Mouse (Mus musculus) gastrocnemius, postnatal 14 days (tissue): ENCODE data around the gene Zcchc24. TPM values are rescaled to one million over a fixed set of nuclear protein-coding genes. Genes with fewer than 3 reads are reported as not detected.
A peak's percentile ranks its signal among the peaks of the same experiment; 100 is the strongest.

Source experiments
- DNase-seq: peaks from one replicate; pipeline ENCODE4 v3.0.0; 2021; ENCODE audit warnings: mixed read lengths
- intact Hi-C: fragments of 180-260 bp; cut with DNase I; formaldehyde crosslinking; loops from one replicate; pipeline ENCODE4 v1.15.1; 2025; ENCODE audit warnings: low total_unique reads
- total RNA-seq, 2 experiments: library from RNA; stranded (reverse); gene quantifications; 2 replicates each; pipeline ENCODE4 v1.2.3; 2021

The Zcchc24 gene
- total RNA-seq, 2 experiments from 2014 or later, result 45.2 to 45.5 TPM

DNA sequence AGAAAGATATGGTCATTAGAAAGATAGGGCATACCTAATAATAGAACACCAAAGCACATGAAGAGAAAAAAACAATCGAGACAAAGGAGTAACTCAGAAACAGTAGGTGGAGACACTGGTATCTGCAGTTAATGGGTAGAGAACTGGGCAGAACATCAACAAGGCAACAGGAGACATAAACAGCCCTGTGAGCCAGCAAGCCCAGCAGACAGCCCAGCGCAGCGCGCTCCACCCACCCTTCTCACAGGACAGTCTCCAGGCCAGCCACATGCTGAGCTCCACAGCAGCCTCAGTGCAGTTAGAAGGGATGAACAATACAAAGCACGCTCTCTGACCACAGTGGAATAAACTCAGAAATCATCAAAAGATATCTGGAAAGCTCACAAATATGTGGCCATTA lies 15.8 kb downstream of the Zcchc24 start:
- DNase-seq, result peak; percentile 78
- intact Hi-C loops, result no loop called here

GRCm38 (mm10) chr14:25751067-25751466 lies 17.8 kb downstream of the Zcchc24 start:
- intact Hi-C loops, result no loop called here
- no peak for DNase-seq

- peak; percentile 46 for DNase-seq
- intact Hi-C loops, result no loop called here
Observed at GRCm38 (mm10) chr14:25750448-25751015, 18.3 kb downstream of the Zcchc24 start.

DNA sequence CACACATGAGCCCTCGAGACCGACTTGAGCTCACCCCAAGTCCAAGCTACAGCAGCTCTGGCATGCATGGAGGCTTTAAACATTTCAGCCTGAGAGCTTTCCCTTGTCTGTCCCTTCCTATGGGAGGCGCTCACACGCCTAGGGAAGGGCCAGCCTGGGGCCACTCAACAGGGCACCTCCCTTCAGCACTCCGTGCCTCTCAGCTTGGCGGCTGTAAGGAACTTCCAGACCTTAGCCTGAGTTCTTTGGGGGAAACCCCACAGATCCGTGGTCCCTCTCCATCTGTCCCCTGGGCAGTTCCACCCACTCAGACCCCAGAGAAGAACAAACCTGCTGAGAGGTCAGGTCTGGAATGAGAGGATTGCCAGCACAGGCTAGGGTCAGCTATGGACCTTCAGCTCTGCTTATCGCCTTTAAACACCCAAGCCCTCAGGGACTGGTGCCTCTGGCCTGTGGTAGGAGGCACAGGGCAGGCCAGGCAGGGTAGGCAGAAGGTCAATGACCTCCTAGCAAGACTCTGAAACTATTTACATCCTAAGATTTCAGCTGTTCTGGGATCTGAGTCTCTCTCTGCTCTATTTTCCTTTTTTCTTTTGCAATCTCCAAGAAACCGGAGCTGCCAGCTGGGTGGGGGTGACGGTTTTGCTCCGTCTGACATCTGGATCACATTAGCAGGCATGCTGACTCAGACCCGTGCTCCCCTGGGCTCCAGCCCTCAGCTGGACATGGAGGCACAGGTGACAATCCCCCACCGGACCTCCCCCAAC lies 19.5 kb downstream of the Zcchc24 start:
- peak; percentile 78 for DNase-seq
- intact Hi-C loops, result no loop called here

DNA sequence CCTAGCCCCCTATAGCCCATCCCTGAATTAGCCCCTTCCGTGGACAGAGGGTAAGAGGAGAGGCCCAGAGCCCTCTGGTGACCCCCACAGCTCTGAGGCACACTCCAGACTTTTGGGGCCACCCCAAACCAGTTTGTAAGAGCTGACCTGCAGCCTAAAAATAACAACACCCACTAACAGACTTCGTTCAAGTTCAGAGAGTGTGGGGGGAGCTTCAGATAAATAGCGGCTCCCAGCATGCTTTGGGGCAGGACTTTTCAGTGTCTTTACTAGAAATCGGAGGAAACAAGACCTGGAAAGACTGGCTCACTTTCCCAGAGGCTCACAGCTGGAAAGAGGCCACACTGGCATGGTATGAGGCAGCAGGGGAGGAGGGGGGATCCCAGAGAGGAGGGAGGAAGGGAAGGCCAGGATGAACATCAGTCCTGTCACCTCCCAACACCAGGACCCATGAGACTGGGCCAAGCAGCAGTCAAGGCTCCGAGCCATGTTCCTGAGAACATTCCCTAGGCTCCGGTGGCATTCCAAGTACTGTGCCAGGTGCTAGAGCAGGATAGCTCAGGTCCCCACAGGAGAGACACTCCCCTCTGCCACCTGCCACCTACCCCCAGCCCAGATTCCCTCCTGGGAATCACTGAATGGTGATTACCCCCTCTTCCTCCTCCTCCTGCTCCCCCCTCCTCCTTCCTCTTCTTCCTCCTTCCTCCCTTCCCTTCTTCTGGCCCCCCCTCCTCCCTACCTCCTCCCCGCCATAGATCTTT lies 20.7 kb downstream of the Zcchc24 start:
- no peak for DNase-seq
- intact Hi-C loops, result no loop called here

GRCm38 (mm10) chr14:25746971-25747945 lies 21.6 kb downstream of the Zcchc24 start:
- DNase-seq, result peak; percentile 63
- intact Hi-C loops, result no loop called here

DNA sequence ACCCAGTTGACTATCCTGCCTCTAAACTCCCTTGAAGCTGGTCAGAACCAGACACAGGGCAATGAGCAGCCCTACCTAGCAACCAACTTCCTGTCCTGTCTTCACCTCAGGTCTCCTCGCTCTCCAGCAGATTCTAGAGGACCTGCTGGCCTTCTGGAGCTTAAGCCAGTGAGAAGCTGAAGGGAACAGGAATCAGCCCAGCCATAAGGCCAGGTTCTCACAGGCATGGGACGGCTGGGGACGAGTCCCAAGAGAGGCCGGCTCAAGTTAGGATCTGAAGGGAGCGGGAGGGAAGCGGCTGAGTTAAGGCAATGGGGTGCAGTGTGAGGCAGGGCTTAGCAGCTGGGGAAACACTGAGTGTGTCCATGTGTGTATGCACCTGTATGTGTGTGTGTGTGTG lies 22.5 kb downstream of the Zcchc24 start:
- no peak for DNase-seq
- intact Hi-C loops, result no loop called here

GRCm38 (mm10) chr14:25745365-25746184 lies 23.3 kb downstream of the Zcchc24 start:
- DNase-seq, result no peak
- intact Hi-C loops, result no loop called here

DNA sequence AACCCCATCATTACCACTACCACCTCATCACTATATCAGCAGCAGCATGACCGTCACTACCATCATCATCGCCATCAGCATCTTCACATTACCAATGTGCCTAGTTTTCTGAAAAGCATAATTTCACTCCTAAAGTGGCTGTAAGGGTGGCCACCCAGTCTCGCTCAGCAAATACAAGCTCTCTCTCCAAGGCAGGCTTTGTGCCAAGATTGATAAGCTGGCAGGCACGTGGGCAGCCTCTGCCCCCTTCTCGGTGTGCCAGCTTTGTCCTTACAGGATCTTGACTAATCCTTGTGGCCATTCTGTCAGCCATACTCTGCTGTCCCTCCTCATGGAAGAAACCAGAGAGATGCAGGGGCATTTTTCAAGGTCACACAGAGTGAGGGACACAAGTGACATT lies 25.9 kb downstream of the Zcchc24 start:
- intact Hi-C loops, result no loop called here
- no peak for DNase-seq

DNA sequence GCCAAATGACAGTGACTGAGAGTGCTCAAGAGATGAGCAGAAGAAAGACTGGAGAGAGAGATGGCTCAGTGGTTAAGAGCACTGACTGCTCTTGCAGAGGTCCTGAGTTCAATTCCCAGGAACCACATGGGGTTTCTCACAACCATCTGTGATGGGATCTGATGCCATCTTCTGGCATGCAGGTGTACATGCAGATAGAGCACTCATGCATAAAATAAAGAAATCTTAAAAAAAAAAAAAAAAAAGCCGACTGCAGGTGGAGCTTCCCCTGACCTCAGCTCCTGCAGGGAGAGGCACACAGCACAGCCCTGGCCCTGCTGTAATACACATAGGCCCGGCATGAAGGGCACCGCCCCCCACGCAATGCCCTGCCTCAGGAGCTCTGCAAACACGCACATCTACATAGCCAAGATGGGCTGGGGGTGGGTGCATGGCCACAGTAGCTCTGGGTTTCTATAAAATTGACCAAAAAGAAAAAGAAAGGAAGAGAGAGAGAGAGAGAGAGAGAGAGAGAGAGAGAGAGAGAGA lies 26.9 kb downstream of the Zcchc24 start:
- intact Hi-C loops, result no loop called here

DNA sequence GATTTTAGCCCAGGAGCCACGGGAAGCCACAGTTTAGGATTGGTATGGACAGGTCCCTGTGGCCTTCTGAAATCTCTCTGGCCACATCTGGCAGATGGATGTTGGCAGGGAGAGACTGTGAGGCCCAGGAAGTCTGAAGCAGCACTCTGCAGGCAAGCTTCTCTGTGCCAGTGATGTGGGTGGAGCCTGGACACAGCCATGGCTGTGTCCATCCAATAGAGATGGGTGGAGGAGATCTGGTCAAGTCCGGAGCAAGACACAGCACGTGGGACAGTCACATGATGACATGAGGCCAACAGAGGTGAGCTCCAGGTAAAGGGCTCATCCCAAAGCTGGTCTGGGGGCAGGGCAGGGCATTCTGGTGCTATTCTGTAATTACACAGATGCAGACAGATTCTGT lies 27.6 kb downstream of the Zcchc24 start:
- no peak for DNase-seq
- intact Hi-C loops, result no loop called here

More for the DNA sequence above, 26.9 kb downstream of the Zcchc24 start:
- DNase-seq, result no peak

DNA sequence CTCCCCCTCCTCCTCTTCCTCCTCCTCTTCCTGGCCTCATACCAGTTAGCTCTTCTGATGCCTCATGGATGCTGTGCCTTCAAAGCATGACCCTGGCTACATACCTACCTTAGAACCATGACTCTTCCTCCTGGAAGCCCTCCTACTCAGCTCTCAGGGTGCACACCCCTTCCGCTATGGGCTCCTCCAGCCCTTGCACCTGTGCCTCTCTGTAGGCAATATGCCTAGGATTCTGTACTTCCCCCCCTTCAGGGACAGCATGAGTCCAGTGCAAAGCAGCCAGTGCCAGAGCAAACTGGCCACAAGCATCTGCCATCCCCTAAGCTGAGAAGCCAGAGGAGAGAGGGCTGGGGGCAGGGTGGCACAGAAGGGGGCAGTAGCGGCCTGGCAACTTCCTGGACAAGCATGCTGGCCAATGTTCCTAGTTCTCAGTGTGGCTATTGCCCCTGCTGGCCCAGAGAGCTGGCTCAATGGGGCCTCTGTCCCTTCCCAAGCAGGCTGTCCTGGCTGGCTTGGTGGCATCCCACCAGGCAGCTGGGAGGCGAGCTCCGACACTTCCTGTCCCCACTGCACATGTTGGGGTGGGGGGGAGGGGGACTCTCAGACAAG lies 28.8 kb downstream of the Zcchc24 start:
- peak; percentile 65 for DNase-seq

GRCm38 (mm10) chr14:25738591-25739001 lies 30.2 kb downstream of the Zcchc24 start:
- peak; percentile 71 for DNase-seq
- intact Hi-C loops, result no loop called here

More for the DNA sequence above, 28.8 kb downstream of the Zcchc24 start:
- intact Hi-C loops, result no loop called here

- DNase-seq, result peak; percentile 88
- intact Hi-C loops, result no loop called here
Observed at GRCm38 (mm10) chr14:25736589-25736988, 32.2 kb downstream of the Zcchc24 start.

DNA sequence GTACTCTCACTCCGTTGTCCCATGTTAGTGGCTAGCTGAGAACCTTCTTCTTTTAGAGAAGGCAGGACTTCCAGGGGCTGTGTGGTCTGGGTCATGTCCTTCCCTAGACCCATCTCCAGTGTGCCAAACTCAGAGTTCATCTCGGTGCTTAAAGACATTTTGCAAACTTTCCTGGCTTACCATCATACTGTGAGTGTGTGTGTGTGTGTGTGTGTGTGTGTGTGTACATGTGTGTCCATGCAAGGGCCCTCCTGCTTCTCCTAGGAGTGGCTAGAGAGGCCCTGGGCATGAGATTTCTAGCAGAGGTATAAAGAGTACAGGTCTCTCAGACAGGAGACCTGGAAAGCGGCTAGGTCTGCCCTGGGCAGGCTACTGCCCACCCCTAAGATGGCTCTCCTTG lies 32.7 kb downstream of the Zcchc24 start:
- intact Hi-C loops, result no loop called here
- no peak for DNase-seq

DNA sequence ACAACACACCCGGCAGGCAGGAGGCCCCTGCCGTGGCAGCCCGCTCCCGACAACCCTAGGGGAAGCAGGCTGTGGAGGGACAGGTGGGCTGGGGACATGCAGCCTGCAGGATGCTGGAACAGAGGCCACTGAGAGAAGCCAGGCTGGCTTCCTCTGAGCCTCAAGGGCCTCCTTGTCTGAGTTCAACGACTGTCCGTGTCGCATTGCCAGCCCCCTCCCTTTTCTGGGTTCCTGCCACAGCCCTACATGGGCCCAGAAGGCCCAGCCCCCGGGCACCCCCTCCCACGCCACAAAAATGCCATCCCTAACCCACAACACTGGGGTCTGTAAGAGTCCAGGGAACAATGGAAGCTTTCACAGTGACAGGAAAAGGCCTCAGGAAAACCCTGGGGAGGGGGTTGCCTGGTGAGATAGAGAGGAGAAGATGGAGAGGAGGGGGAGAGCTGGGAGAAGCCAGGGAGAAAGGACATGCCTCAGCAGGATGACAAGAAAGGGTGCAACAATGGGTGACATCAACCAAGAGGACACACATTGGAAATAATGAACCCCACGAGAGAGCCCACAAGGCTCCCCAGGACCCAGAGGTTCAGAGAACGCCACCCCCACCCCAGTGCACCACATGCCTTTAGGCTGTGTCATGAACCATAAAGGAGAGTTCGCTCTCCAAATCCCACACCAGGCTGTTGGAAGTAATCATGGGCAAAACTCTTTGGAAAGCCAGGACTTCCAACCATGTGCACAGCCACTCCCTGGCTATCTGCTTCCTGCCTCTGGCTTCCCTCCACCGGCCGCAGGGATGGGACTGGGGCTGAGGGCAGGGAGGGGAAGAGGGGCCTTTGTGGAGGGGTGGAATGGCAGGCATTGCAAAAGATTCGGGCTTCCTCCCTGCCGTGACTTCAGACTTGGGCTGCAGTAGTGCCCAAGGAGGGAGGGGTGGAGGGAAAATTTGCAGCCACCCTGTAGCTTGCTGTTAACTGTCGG lies 33.8 kb downstream of the Zcchc24 start:
- intact Hi-C loops, result no loop called here

DNA sequence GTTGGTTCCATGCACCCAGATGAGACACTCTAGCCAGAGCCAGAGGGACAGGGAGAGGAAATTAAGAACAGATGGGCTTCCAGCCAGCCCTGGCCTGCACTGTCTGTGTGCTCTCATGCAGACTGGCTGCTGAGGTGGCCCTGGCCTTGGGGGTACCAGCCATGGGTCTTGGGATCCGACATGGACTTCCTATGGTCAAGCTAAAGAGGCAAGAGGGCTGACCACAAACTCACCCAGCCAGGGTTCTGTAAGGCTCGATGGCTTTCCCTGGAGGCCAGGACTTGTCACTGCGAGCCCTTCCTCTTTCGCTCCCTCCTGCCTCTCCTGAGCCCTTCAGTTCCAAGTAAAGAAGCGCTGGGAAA lies 41.7 kb downstream of the Zcchc24 start:
- intact Hi-C loops, result no loop called here
- DNase-seq, result peak; percentile 73

More for the DNA sequence above, 33.8 kb downstream of the Zcchc24 start:
- DNase-seq, result peak; percentile 76
